Mouse (Mus musculus): Measurements from ENCODE around the gene Tap2.

Tap2 gene

DNA sequence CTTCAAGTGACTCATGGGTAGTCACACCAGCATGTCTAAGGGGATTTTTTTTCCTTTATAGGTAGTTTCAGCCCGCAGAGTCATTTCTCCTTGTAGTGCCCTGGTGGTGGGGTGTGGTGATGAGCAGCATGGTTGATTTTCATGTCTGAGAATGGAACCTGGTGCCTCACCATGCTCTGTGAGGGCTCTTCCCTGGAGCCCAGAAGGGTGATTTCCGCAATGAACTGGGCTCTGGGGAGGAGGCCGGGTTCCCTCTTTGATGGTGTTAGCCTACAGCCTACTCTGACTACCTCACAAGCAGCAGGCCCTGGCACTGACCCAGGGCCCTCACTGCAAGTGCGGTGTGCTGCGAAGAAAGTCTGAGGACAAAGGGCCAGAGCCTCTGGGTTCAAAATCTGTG, at the start of gene Tap2:
Tap2 (plus strand) TSS at position 84 of the 400 bp plus-strand sequence.
- DNase-seq (ENCODE audit: low spot score in 2 of 2), result peak in 1 of 2 experiments; percentile 24

DNA sequence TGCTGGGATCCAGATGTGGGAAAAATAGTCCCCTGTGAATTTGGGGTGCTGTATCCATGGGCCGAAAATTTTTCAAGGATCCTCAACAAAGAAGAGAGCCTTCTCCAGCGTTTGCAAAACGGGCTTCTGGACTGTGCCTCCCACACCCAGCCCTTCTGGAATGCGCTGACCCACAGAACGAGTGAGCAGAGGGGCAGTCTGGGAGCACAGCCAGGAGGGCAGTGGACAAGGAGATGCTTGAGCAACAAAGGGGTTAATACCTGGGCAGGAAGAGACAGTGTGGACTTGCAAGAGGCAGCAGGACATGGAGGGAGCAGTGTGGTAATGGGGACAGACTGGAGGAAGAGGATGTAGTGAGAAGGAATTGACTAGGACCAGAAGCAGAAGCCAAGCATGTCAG, 47.8 kb upstream of the Tap2 start:
- DNase-seq (ENCODE audit: low spot score in 2 of 2), result no peak

- peak in 1 of 2 experiments; percentile 65 for DNase-seq (ENCODE audit: low spot score in 2 of 2)
These were observed 39.0 kb upstream of the Tap2 start for GRCm38 (mm10) chr17:34164202-34164895.

DNA sequence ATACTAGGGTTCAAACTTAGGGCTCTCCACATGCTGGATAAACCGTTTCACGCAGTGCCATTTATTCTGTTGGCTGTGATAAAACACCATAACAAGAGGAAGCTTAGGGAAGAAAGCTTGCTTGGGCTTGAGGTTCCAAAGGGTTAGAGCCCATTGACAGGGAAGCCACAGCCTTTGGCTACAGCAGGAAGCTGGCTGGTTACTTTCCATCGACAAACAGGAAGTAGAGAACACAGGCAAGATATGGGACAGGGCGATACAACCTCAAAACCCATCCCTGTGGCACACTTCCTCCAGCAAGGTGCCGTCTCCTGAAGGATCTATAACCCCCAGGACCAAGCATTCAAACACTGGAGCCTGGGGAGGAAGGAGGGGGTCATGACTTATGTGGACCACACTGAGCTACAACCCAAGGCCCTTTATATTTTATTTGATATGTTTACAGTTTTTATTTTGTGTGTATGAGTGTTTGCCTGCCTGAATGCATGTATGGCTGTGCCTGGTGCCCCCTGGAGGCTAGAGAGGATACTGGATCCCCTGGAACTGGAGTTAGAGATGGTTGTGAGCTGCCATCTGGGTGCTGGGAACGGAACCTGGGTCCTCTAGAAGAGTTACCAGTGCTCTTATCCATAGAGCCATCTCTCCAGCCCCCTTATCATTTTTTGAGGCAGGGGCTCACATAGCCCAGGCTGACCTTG, 38.1 kb upstream of the Tap2 start:
- DNase-seq (ENCODE audit: low spot score in 2 of 2), result peak in 1 of 2 experiments; percentile 48

DNA sequence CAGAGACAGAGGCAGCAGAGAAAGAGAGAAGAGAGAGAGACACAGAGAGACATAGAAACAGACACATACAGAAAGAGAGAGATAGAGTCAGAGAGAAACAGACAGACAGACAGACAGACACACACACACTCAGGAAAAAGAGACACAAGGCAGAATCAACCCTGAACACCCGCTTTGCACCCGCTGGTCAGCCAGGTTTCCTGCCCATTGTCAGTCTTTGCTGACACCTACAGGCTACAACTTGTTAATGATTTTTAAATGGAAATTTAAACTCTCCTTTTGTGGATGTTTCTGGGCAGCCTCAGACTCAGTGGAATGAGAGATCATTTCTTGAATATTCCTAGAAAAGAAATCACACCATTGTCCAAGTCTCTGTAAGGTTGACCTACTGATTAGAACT, 34.0 kb upstream of the Tap2 start:
- peak in 1 of 2 experiments; percentile 51 for DNase-seq (ENCODE audit: low spot score in 2 of 2)

- no peak for DNase-seq (ENCODE audit: low spot score in 2 of 2)
These were observed 32.8 kb upstream of the Tap2 start for GRCm38 (mm10) chr17:34170487-34170876.

DNA sequence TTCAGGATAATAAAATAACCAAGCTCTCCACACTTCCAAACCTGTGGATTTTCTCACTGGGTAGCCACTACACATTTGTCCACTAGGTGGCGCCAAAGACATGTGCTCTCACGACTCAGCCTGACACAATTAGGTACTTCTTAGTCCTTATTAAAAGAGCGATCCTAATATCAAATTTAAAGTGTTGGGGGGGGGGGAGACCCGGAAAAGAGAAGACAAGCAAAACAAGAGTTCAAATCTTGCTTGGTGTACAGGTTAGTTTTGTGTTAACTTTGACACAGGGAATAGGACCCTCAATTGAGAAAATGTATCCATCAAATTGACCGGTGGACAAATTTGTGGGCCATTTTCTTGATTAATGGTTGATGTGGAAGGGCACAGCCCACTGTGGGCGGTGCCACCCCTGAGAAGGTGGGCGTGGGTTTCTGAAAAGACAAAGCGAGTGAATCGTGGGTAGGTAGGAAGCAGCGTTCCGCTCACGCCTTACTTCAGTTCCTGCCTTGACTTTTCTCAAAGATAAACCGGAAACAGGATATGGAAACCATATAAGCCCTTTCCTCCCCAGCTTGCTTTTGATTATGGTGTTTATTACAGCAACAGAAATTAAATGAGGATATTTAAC, 32.3 kb upstream of the Tap2 start:
- peak; percentile 78 to 89 for DNase-seq (ENCODE audit: low spot score in 2 of 2)

GRCm38 (mm10) chr17:34172528-34172927, 30.8 kb upstream of the Tap2 start:
- peak in 1 of 2 experiments; percentile 41 for DNase-seq (ENCODE audit: low spot score in 2 of 2)

DNA sequence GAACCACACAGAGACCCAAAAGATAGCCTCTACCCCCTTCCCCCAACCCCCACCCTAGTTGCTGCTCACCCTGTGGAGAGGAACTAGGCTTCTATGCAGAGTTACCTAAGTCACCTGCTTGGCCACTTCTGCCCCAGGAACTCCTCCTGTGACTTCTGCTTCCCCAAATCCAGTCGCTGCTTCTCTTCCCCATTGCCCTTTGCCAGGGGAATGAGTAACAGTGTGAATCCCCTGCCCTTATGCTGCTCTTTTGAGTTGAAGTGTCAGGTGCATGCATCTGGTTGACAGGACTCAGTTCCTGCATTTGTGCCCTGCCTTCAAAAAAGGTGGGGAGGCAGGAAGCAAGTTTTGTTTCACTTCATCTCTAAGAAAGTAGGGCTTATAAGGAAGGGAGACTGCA, 29.3 kb upstream of the Tap2 start:
- DNase-seq (ENCODE audit: low spot score in 2 of 2), result peak in 1 of 2 experiments; percentile 26

- DNase-seq (ENCODE audit: low spot score in 2 of 2), result peak in 1 of 2 experiments; percentile 42
These were observed 26.1 kb upstream of the Tap2 start for GRCm38 (mm10) chr17:34177179-34177578.

- no peak for DNase-seq (ENCODE audit: low spot score in 2 of 2)
These were observed 24.3 kb upstream of the Tap2 start for GRCm38 (mm10) chr17:34179019-34179418.

DNA sequence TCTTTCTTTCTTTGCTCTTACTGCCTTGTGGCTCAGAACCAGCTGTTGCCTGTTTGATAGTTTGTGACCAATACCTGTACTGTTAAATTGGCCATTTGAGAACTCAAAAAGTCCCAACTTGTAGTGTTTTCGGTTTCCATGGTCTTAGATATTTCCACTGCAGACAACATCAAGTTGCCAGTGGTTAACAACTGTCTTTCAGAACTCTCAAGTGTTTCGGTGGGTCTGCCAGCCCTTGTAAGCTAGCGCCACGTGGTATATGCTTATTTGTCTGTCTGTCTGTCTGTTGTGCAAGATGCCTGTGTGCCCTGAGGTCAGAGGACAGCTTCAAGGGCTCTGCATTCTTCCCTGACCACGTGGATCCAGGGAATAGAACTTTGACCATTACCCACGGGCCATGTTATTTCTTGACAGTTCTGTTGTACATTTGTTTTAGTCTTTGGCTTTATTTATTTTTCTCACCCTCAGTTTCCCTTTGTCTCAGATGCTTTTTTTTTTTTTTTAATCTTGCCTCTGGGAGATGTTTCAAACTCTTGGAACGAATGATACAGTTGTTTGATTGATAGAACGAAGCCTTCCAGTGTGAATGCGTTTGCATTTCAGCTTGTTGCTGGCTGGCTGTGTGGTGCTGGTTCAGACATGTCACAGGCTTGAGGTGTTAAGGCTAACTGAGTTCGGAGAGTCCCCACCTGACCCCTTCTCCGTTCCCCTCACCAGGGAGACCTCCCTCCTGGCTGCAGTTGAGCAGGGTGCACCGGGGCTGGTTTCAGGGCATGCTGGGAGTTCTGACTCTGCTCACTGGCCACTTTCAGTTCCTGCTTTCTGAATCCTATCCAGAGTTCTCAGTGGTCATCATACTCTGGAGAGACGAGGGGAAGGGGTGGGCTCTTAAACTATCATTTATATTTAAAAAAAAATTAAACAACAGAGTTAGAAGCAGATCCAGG, 23.1 kb upstream of the Tap2 start:
- peak in 1 of 2 experiments; percentile 31 for DNase-seq (ENCODE audit: low spot score in 2 of 2)

DNA sequence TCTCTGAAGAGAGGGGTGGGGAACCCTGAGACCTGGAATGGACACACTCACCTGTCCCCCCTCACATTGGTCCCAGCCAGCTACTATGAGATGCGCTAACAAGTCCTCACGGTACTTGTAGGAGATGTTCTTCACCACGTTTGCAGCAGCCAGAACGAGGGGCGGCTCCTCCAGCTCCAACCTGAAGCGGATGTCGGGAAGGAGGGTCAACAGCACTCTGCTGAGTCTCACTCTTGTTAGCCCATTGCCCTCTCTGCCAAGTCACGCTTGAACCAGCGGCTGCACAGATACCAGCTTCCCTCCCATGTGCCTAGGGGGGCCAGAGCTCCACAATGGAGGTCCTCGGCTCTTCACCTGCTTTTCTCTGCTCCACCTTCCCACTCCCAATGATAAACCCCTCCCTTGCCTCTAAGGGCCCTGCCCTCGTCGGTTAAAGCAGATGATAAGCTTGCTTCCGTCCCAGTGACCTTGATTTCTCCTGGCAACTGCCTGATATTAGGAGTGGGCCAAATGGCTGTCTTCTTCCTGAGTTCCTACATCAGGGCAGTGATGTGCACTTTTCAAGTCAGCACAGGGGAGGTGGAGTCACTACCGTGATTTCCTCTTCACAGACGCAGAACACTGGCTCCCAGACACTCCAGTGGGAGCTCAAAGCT, 19.6 kb upstream of the Tap2 start:
- DNase-seq (ENCODE audit: low spot score in 2 of 2), result no peak

DNA sequence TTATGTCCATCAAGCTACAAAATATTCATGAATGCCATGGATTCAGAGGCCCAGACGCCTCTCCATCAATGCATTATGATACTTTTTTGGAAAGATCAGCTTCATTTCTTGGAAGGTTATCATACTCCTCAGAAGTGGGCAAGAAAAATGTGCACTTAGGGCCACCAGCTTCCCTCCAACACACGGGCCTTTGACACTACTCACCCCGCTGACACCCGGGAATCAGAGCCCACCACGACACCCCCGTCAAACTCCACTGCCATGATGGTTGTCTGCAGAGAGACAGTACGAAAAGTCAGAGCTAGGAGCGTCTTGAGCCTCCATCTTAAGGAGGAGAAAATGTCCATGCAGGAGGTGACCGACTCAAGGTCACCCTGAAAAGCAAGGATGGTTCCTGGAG, 17.8 kb upstream of the Tap2 start:
- no peak for DNase-seq (ENCODE audit: low spot score in 2 of 2)

- peak in 1 of 2 experiments; percentile 52 for DNase-seq (ENCODE audit: low spot score in 2 of 2)
These were observed 16.5 kb upstream of the Tap2 start for GRCm38 (mm10) chr17:34186885-34187260.

- DNase-seq (ENCODE audit: low spot score in 2 of 2), result peak; percentile 98 to 99
These were observed 15.9 kb upstream of the Tap2 start, which contains the start of the genes Tap1 and Psmb9 for GRCm38 (mm10) chr17:34187261-34187916. TSS of gene Tap1 (plus strand) at chr17:34187553. TSS of gene Psmb9 (minus strand) at chr17:34187764.

DNA sequence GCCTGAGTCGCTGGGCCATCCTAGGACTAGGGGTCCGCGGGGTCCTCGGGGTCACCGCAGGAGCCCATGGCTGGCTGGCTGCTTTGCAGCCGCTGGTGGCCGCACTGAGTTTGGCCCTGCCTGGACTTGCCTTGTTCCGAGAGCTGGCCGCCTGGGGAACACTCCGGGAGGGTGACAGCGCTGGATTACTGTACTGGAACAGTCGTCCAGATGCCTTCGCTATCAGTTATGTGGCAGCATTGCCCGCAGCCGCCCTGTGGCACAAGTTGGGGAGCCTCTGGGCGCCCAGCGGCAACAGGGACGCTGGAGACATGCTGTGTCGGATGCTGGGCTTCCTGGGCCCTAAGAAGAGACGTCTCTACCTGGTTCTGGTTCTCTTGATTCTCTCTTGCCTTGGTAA, 15.3 kb upstream of the Tap2 start:
- peak; percentile 63 to 70 for DNase-seq (ENCODE audit: low spot score in 2 of 2)

GRCm38 (mm10) chr17:34188986-34189385, 14.3 kb upstream of the Tap2 start:
- no peak for DNase-seq (ENCODE audit: low spot score in 2 of 2)

DNA sequence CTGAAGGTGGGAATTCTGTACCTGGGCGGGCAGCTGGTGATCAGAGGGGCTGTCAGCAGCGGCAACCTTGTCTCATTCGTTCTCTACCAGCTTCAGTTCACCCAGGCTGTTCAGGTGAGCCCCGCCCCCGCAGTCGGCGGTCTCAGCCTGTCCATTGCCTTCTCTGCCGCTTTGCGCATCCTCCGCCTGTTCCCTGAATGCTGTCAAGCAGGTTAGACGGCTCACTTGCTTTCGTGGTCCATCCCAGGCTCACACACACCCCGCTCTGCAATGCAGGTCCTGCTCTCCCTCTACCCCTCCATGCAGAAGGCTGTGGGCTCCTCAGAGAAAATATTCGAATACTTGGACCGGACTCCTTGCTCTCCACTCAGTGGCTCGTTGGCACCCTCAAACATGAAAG, 10.5 kb upstream of the Tap2 start:
- no peak for DNase-seq (ENCODE audit: low spot score in 2 of 2)

- no peak for DNase-seq (ENCODE audit: low spot score in 2 of 2)
These were observed 9.9 kb upstream of the Tap2 start for GRCm38 (mm10) chr17:34193468-34193867.
